Mouse (Mus musculus): ENCODE results near the gene Pmel. TPM values are rescaled to one million over a fixed set of nuclear protein-coding genes. Genes with fewer than 3 reads are reported as not detected.

The Pmel gene
- total and polyA plus RNA-seq, 3 experiments: 0.15 to 0.45 TPM; not detected in 1

- no peaks in the 10 kb centered on the region for H3K9me3 ChIP-seq (replicated peaks; ENCODE audit: insufficient read depth, low read length)
- no peak overlapping the region for H3K27ac ChIP-seq (ENCODE audit: control insufficient read depth, low read depth, low read length)
- H3K36me3 ChIP-seq (ENCODE audit: control insufficient read depth in 1 of 2, insufficient read depth in 2 of 2, low read length in 2 of 2): peaks cover 0 to 15% of the 10 kb centered on the region in 2 experiments; a peak in 2 of 4 replicates
- H3K79me2 ChIP-seq (ENCODE audit: control insufficient read depth, insufficient read depth, low read length, poor library complexity): no peaks in the 10 kb centered on the region
- H3K27me3 ChIP-seq (ENCODE audit: control insufficient read depth in 1 of 2, insufficient read depth in 2 of 2, low read length in 2 of 2): no peaks in the 10 kb centered on the region
- H3K4me1 ChIP-seq (ENCODE audit: control insufficient read depth in 1 of 2, insufficient read depth in 2 of 2, low read length in 2 of 2): peaks cover 4 to 6% of the 10 kb centered on the region in 2 experiments
- no peak overlapping the region for H3K9ac ChIP-seq (ENCODE audit: control insufficient read depth, low read depth, low read length, poor library complexity, severe bottlenecking)
- TF ChIP-seq UBTF (IDR thresholded peaks at IDR 0.05; ENCODE audit: borderline replicate concordance, insufficient read depth, low read depth, low read length) (no peak), SIN3A (IDR thresholded peaks at IDR 0.05; ENCODE audit: low read length) (no peak), BHLHE40 (IDR thresholded peaks at IDR 0.05; ENCODE audit: borderline replicate concordance, low read depth, low read length) (no peak), E2F4 (IDR thresholded peaks at IDR 0.05; ENCODE audit: borderline replicate concordance, low read depth, low read length) (no peak)
- no peak for DNase-seq (ENCODE audit: low read depth, low spot score)
- H3K4me3 ChIP-seq (ENCODE audit: control insufficient read depth in 1 of 2, insufficient read depth in 1 of 2, low read depth in 2 of 2, low read length in 2 of 2): no peak overlapping the region
These were observed 35.0 kb upstream of the Pmel start for GRCm38 (mm10) chr10:128668790-128669672.

DNA sequence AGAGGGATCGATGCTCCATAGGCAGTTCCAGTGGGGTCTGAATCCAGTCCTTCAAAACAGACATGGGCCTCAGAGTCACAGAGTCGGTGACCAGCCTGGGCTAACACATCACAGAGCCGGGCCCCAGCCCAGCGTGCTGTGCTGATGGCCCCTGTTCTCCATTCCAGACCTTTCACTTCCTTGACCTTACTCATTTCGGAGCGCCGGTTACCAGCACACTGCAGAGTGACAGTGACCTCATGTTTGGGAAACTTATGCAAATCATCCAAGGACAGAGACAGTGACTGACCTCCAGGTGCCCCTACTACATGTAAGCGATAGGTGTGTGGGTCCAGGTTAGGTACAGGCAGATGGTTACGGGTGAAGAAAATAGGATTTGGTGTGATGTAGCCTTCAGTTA is 32.8 kb upstream of the Pmel start:
- Histone ChIP-seq H3K4me3 (ENCODE audit: control insufficient read depth in 1 of 2, insufficient read depth in 1 of 2, low read depth in 2 of 2, low read length in 2 of 2) (no peak overlapping the region), H3K27me3 (ENCODE audit: control insufficient read depth in 1 of 2, insufficient read depth in 2 of 2, low read length in 2 of 2) (no peaks in the 10 kb centered on the region), H3K79me2 (ENCODE audit: control insufficient read depth, insufficient read depth, low read length, poor library complexity) (no peaks in the 10 kb centered on the region), H3K27ac (ENCODE audit: control insufficient read depth, low read depth, low read length) (no peak overlapping the region), H3K9me3 (replicated peaks; ENCODE audit: insufficient read depth, low read length) (no peaks in the 10 kb centered on the region), H3K4me1 (ENCODE audit: control insufficient read depth in 1 of 2, insufficient read depth in 2 of 2, low read length in 2 of 2) (peaks cover 0 to 2% of the 10 kb centered on the region in 2 experiments; a peak in 1 of 4 replicates), H3K36me3 (ENCODE audit: control insufficient read depth in 1 of 2, insufficient read depth in 2 of 2, low read length in 2 of 2) (no peaks in the 10 kb centered on the region; a peak in 1 of 4 replicates), H3K9ac (ENCODE audit: control insufficient read depth, low read depth, low read length, poor library complexity, severe bottlenecking) (no peak overlapping the region)
- no peak for TF ChIP-seq ZC3H11A (IDR thresholded peaks at IDR 0.05; ENCODE audit: low read depth, low read length)
- no peak for DNase-seq (ENCODE audit: low read depth, low spot score)

GRCm38 (mm10) chr10:128673763-128674468 is 30.1 kb upstream of the Pmel start, which contains the start of gene Suox:
Gene Suox (minus strand): TSS chr10:128674073.
- no peaks in the 10 kb centered on the region for H3K27me3 ChIP-seq (ENCODE audit: control insufficient read depth in 1 of 2, insufficient read depth in 2 of 2, low read length in 2 of 2)
- no peaks in the 10 kb centered on the region; a peak in 1 of 4 replicates for H3K36me3 ChIP-seq (ENCODE audit: control insufficient read depth in 1 of 2, insufficient read depth in 2 of 2, low read length in 2 of 2)
- H3K9ac ChIP-seq (ENCODE audit: control insufficient read depth, low read depth, low read length, poor library complexity, severe bottlenecking): peak within 1 kb of the TSS; percentile 63
- DNase-seq (ENCODE audit: low read depth, low spot score): peak; percentile 92
- H3K4me1 ChIP-seq (ENCODE audit: control insufficient read depth in 1 of 2, insufficient read depth in 2 of 2, low read length in 2 of 2): peaks cover 0 to 2% of the 10 kb centered on the region in 2 experiments; a peak in 1 of 4 replicates
- H3K4me3 ChIP-seq (ENCODE audit: control insufficient read depth in 1 of 2, insufficient read depth in 1 of 2, low read depth in 2 of 2, low read length in 2 of 2): peak within 1 kb of the TSS; percentile 67 to 92
- H3K79me2 ChIP-seq (ENCODE audit: control insufficient read depth, insufficient read depth, low read length, poor library complexity): no peaks in the 10 kb centered on the region
- no peak within 1 kb of the TSS; the same call in 1 of the 2 replicates for H3K27ac ChIP-seq (ENCODE audit: control insufficient read depth, low read depth, low read length)
- no peaks in the 10 kb centered on the region for H3K9me3 ChIP-seq (replicated peaks; ENCODE audit: insufficient read depth, low read length)
- 0 out of 2 replicates have a peak, but pooled peaks have one; percentile 6 for TF ChIP-seq NRF1 (IDR thresholded peaks at IDR 0.05; ENCODE audit: insufficient read depth, low read depth, low read length, poor library complexity, severe bottlenecking)
- TF ChIP-seq CTCF (IDR thresholded peaks at IDR 0.05 in 2 of 3, conservative IDR thresholded peaks at IDR 0.05 in 1 of 3; ENCODE audit: control insufficient read depth in 1 of 3, insufficient read depth in 1 of 3, low read depth in 2 of 3, low read length in 3 of 3, poor library complexity in 1 of 3, severe bottlenecking in 1 of 3): no peak
- no peak for TF ChIP-seq CHD1 (IDR thresholded peaks at IDR 0.05; ENCODE audit: low read depth, low read length)
- peak; percentile 57; the same call in 1 of the 2 replicates for TF ChIP-seq MXI1 (IDR thresholded peaks at IDR 0.05; ENCODE audit: low read depth, low read length)
- TF ChIP-seq ELF1 (IDR thresholded peaks at IDR 0.05; ENCODE audit: low read depth, low read length): 0 out of 2 replicates have a peak, but pooled peaks have one; percentile 8
- TF ChIP-seq RCOR1 (IDR thresholded peaks at IDR 0.05; ENCODE audit: low read depth, low read length): no peak
- peak; percentile 66 for TF ChIP-seq HCFC1 (IDR thresholded peaks at IDR 0.05; ENCODE audit: low read depth, low read length)
- TF ChIP-seq POLR2A (IDR thresholded peaks at IDR 0.05; ENCODE audit: control insufficient read depth in 1 of 2, insufficient read depth in 1 of 2, low read depth in 1 of 2, low read length in 2 of 2, poor library complexity in 1 of 2): peak; percentile 31 to 49; a peak in 1 of 4 replicates
- peak; percentile 53; the same call in 1 of the 2 replicates for TF ChIP-seq NELFE (IDR thresholded peaks at IDR 0.05; ENCODE audit: low read depth, low read length)
- 0 out of 2 replicates have a peak, but pooled peaks have one; percentile 29 for TF ChIP-seq ETS1 (IDR thresholded peaks at IDR 0.05; ENCODE audit: low read depth, low read length)
- no peak for TF ChIP-seq E2F4 (IDR thresholded peaks at IDR 0.05; ENCODE audit: borderline replicate concordance, low read depth, low read length)
- no peak for TF ChIP-seq MEF2A (IDR thresholded peaks at IDR 0.05; ENCODE audit: extremely low read depth, insufficient replicate concordance, low read depth, low read length, poor library complexity, severe bottlenecking)
- TF ChIP-seq KAT2A (conservative IDR thresholded peaks at IDR 0.05; ENCODE audit: low read depth, low read length): no peak
- no peak; the same call in 1 of the 2 replicates for TF ChIP-seq MAX (IDR thresholded peaks at IDR 0.05; ENCODE audit: low read length)
- TF ChIP-seq SIN3A (IDR thresholded peaks at IDR 0.05; ENCODE audit: low read length): peak; percentile 69
- TF ChIP-seq MAZ (IDR thresholded peaks at IDR 0.05; ENCODE audit: low read depth, low read length): peak; percentile 52; the same call in 1 of the 2 replicates
- no peak for TF ChIP-seq BHLHE40 (IDR thresholded peaks at IDR 0.05; ENCODE audit: borderline replicate concordance, low read depth, low read length)
- TF ChIP-seq ZKSCAN1 (IDR thresholded peaks at IDR 0.05; ENCODE audit: low read depth, low read length): no peak
